Mouse (Mus musculus) MEL (cell line): Measurements from ENCODE around the gene Vsx1. TPM values are rescaled to one million over a fixed set of nuclear protein-coding genes. Genes with fewer than 3 reads are reported as not detected.

Source experiments
- DNase-seq: peaks from one replicate; pipeline ENCODE4 v3.0.0; 2011; ENCODE audit warnings: low read depth, low spot score
- H3K27ac ChIP-seq: 2 replicates; pipeline ENCODE4 v1.5.1; 2012; ENCODE audit warnings: low read depth, mild to moderate bottlenecking, control low read depth, low read length, moderate library complexity; ENCODE audit not compliant: control insufficient read depth
- H3K27me3 ChIP-seq, 2 experiments: fragments of 150-350 bp in 1 of 2; sonication (generic) in 1 of 2; 2 replicates each; pipeline ENCODE4 v1.6.1; 2012; ENCODE audit warnings: low read length in 2 of 2, mild to moderate bottlenecking in 2 of 2, improper control_type of control experiment in 1 of 2, moderate library complexity in 1 of 2; ENCODE audit not compliant: insufficient read depth in 2 of 2, control insufficient read depth in 1 of 2
- H3K36me3 ChIP-seq, 2 experiments: 2 replicates each; pipeline ENCODE4 v1.6.1; 2012 to 2014; ENCODE audit warnings: low read length in 2 of 2, improper control_type of control experiment in 1 of 2, inconsistent platforms in 1 of 2, mild to moderate bottlenecking in 1 of 2; ENCODE audit not compliant: insufficient read depth in 2 of 2, control insufficient read depth in 1 of 2
- H3K4me1 ChIP-seq, 2 experiments: fragments of 150-350 bp in 1 of 2; sonication (generic) in 1 of 2; 2 replicates each; pipeline ENCODE4 v1.6.1; 2012; ENCODE audit warnings: low read length in 2 of 2, improper control_type of control experiment in 1 of 2, mild to moderate bottlenecking in 1 of 2; ENCODE audit not compliant: insufficient read depth in 2 of 2, control insufficient read depth in 1 of 2
- H3K4me3 ChIP-seq, 2 experiments: fragments of 150-350 bp in 1 of 2; sonication (generic) in 1 of 2; 2 replicates each; pipeline ENCODE4 v1.5.1; 2012; ENCODE audit warnings: low read depth in 2 of 2, low read length in 2 of 2, mild to moderate bottlenecking in 2 of 2, moderate library complexity in 2 of 2, control low read depth in 1 of 2, improper control_type of control experiment in 1 of 2; ENCODE audit not compliant: control insufficient read depth in 1 of 2, insufficient read depth in 1 of 2
- H3K79me2 ChIP-seq: 2 replicates; pipeline ENCODE4 v1.6.1; 2012; ENCODE audit warnings: mild to moderate bottlenecking, low read length, moderate library complexity; ENCODE audit not compliant: control insufficient read depth, poor library complexity, insufficient read depth
- H3K9ac ChIP-seq: 2 replicates; pipeline ENCODE4 v1.6.1; 2012; ENCODE audit warnings: low read depth, mild to moderate bottlenecking, control low read depth, low read length, moderate library complexity; ENCODE audit not compliant: control insufficient read depth, poor library complexity, severe bottlenecking
- H3K9me3 ChIP-seq: fragments of 150-350 bp; sonication (generic); replicated peaks from 2 replicates; pipeline ENCODE4 v1.6.1; 2012; ENCODE audit warnings: mild to moderate bottlenecking, low read length, improper control_type of control experiment, moderate library complexity; ENCODE audit not compliant: insufficient read depth
- CHD1 ChIP-seq: IDR thresholded peaks from 2 replicates; pipeline ENCODE4 v1.6.1; 2012; ENCODE audit warnings: low read depth, mild to moderate bottlenecking, inconsistent platforms, low read length, improper control_type of control experiment
- CTCF ChIP-seq, 3 experiments: IDR thresholded peaks in 2 of 3; conservative IDR thresholded peaks in 1 of 3; 2 replicates each; pipeline ENCODE4 v1.5.1; 2011 to 2012; ENCODE audit warnings: low read length in 3 of 3, low read depth in 2 of 3, mild to moderate bottlenecking in 2 of 3, improper control_type of control experiment in 1 of 3, inconsistent platforms in 1 of 3, mixed read lengths in 1 of 3, moderate library complexity in 1 of 3; ENCODE audit not compliant: control insufficient read depth in 1 of 3, insufficient read depth in 1 of 3, poor library complexity in 1 of 3, severe bottlenecking in 1 of 3
- E2F4 ChIP-seq: IDR thresholded peaks from 2 replicates; pipeline ENCODE4 v1.6.1; 2011; ENCODE audit warnings: low read depth, low read length, improper control_type of control experiment, borderline replicate concordance
- ELF1 ChIP-seq: IDR thresholded peaks from 2 replicates; pipeline ENCODE4 v1.6.1; 2014; ENCODE audit warnings: low read depth, mild to moderate bottlenecking, inconsistent platforms, low read length, improper control_type of control experiment, moderate library complexity
- EP300 ChIP-seq, 2 experiments: IDR thresholded peaks; 2 replicates each; pipeline ENCODE4 v1.6.1; 2011; ENCODE audit warnings: improper control_type of control experiment in 2 of 2, low read length in 2 of 2, low read depth in 1 of 2, mild to moderate bottlenecking in 1 of 2
- ETS1 ChIP-seq: IDR thresholded peaks from 2 replicates; pipeline ENCODE4 v1.6.1; 2012; ENCODE audit warnings: low read depth, mild to moderate bottlenecking, inconsistent platforms, low read length, improper control_type of control experiment, moderate library complexity
- GATA1 ChIP-seq: IDR thresholded peaks from 2 replicates; pipeline ENCODE4 v1.6.1; 2011; ENCODE audit warnings: low read depth, low read length, improper control_type of control experiment
- HCFC1 ChIP-seq: IDR thresholded peaks from 2 replicates; pipeline ENCODE4 v1.6.1; 2012; ENCODE audit warnings: low read depth, mild to moderate bottlenecking, inconsistent platforms, low read length, improper control_type of control experiment, moderate library complexity
- JUND ChIP-seq: IDR thresholded peaks from 2 replicates; pipeline ENCODE4 v1.6.1; 2011; ENCODE audit warnings: low read depth, mild to moderate bottlenecking, improper control_type of control experiment, low read length
- KAT2A ChIP-seq: conservative IDR thresholded peaks from 2 replicates; pipeline ENCODE4 v1.6.1; 2012; ENCODE audit warnings: low read depth, low read length, improper control_type of control experiment, inconsistent platforms
- MAFK ChIP-seq: IDR thresholded peaks from 2 replicates; pipeline ENCODE4 v1.6.1; 2011; ENCODE audit warnings: low read depth, mild to moderate bottlenecking, low read length, improper control_type of control experiment, borderline replicate concordance
- MAX ChIP-seq: IDR thresholded peaks from 2 replicates; pipeline ENCODE4 v1.6.1; 2011; ENCODE audit warnings: low read length, improper control_type of control experiment
- MAZ ChIP-seq: IDR thresholded peaks from 2 replicates; pipeline ENCODE4 v1.6.1; 2012; ENCODE audit warnings: low read depth, mild to moderate bottlenecking, inconsistent platforms, low read length, improper control_type of control experiment
- MEF2A ChIP-seq: IDR thresholded peaks from 2 replicates; pipeline ENCODE4 v1.6.1; 2014; ENCODE audit warnings: low read depth, mild to moderate bottlenecking, inconsistent platforms, low read length, improper control_type of control experiment; ENCODE audit not compliant: poor library complexity, insufficient replicate concordance, severe bottlenecking; ENCODE audit errors: extremely low read depth
- MXI1 ChIP-seq: IDR thresholded peaks from 2 replicates; pipeline ENCODE4 v1.6.1; 2011; ENCODE audit warnings: mild to moderate bottlenecking, low read depth, low read length, improper control_type of control experiment
- MYB ChIP-seq: IDR thresholded peaks from 2 replicates; pipeline ENCODE4 v1.6.1; 2011; ENCODE audit warnings: mild to moderate bottlenecking, low read depth, low read length, improper control_type of control experiment
- NELFE ChIP-seq: IDR thresholded peaks from 2 replicates; pipeline ENCODE4 v1.6.1; 2011; ENCODE audit warnings: low read depth, low read length, improper control_type of control experiment
- POLR2A ChIP-seq, 2 experiments: IDR thresholded peaks; 2 replicates each; pipeline ENCODE4 v1.6.1; 2011 to 2012; ENCODE audit warnings: low read length in 2 of 2, mild to moderate bottlenecking in 2 of 2, control low read depth in 1 of 2, improper control_type of control experiment in 1 of 2, low read depth in 1 of 2, moderate library complexity in 1 of 2; ENCODE audit not compliant: control insufficient read depth in 1 of 2, insufficient read depth in 1 of 2, poor library complexity in 1 of 2
- POLR2AphosphoS2 ChIP-seq: IDR thresholded peaks from 2 replicates; pipeline ENCODE4 v1.6.1; 2011; ENCODE audit warnings: low read length, improper control_type of control experiment
- RAD21 ChIP-seq: IDR thresholded peaks from 2 replicates; pipeline ENCODE4 v1.6.1; 2011; ENCODE audit warnings: mild to moderate bottlenecking, low read depth, low read length, improper control_type of control experiment
- RCOR1 ChIP-seq: IDR thresholded peaks from 2 replicates; pipeline ENCODE4 v1.6.1; 2012; ENCODE audit warnings: low read depth, mild to moderate bottlenecking, inconsistent platforms, low read length, improper control_type of control experiment
- SIN3A ChIP-seq: IDR thresholded peaks from 2 replicates; pipeline ENCODE4 v1.6.1; 2012; ENCODE audit warnings: low read length, improper control_type of control experiment, inconsistent platforms
- SMC3 ChIP-seq: IDR thresholded peaks from 2 replicates; pipeline ENCODE4 v1.6.1; 2011; ENCODE audit warnings: low read depth, low read length, improper control_type of control experiment
- TAL1 ChIP-seq: IDR thresholded peaks from 2 replicates; pipeline ENCODE4 v1.6.1; 2012; ENCODE audit warnings: mild to moderate bottlenecking, inconsistent platforms, low read length, moderate library complexity, mixed read lengths
- TBP ChIP-seq: IDR thresholded peaks from 2 replicates; pipeline ENCODE4 v1.8.0; 2011; ENCODE audit warnings: low read depth, low read length, improper control_type of control experiment
- TCF12 ChIP-seq: IDR thresholded peaks from 2 replicates; pipeline ENCODE4 v1.6.1; 2014; ENCODE audit warnings: low read depth, mild to moderate bottlenecking, inconsistent platforms, low read length, improper control_type of control experiment, moderate library complexity
- UBTF ChIP-seq: IDR thresholded peaks from 2 replicates; pipeline ENCODE4 v1.6.1; 2012; ENCODE audit warnings: low read depth, mild to moderate bottlenecking, inconsistent platforms, low read length, improper control_type of control experiment, moderate library complexity, borderline replicate concordance; ENCODE audit not compliant: insufficient read depth
- ZC3H11A ChIP-seq: IDR thresholded peaks from 2 replicates; pipeline ENCODE4 v1.6.1; 2012; ENCODE audit warnings: low read depth, mild to moderate bottlenecking, inconsistent platforms, low read length, improper control_type of control experiment
- ZKSCAN1 ChIP-seq: IDR thresholded peaks from 2 replicates; pipeline ENCODE4 v1.6.1; 2012; ENCODE audit warnings: low read depth, mild to moderate bottlenecking, inconsistent platforms, low read length, improper control_type of control experiment, moderate library complexity
- ZMIZ1 ChIP-seq: IDR thresholded peaks from 2 replicates; pipeline ENCODE4 v1.6.1; 2012; ENCODE audit warnings: low read depth, mild to moderate bottlenecking, inconsistent platforms, low read length, improper control_type of control experiment, moderate library complexity
- polyA plus RNA-seq, 2 experiments: library from polyadenylated mRNA; stranded (reverse) in 1 of 2; unstranded in 1 of 2; fragments of >175 nt in 1 of 2; fragments of >200 nt in 1 of 2; gene quantifications; 2 replicates each; pipeline versions ENCODE4 v1.2.1 to v1.2.4; 2012; ENCODE audit warnings: low replicate concordance in 2 of 2, low read depth in 1 of 2; ENCODE audit not compliant: insufficient read length in 2 of 2, insufficient read depth in 1 of 2, missing spikeins in 1 of 2
- total RNA-seq: library from RNA; depleted of rRNA; stranded (reverse); fragments of 300-350 nt; gene quantifications from 2 replicates; pipeline ENCODE4 v1.2.3, GENCODE M21; 2012

Vsx1 gene
- total and polyA plus RNA-seq, 3 experiments = not detected

- H3K9me3 ChIP-seq = no peaks in the 10 kb centered on the region
- H3K4me1 ChIP-seq = peaks cover 0 to 12% of the 10 kb centered on the region in 2 experiments; a peak in 3 of 4 replicates
- TF ChIP-seq CTCF (IDR thresholded peaks at IDR 0.05 in 2 of 3, conservative IDR thresholded peaks at IDR 0.05 in 1 of 3; ENCODE audit: control insufficient read depth in 1 of 3, insufficient read depth in 1 of 3, low read depth in 2 of 3, low read length in 3 of 3, poor library complexity in 1 of 3, severe bottlenecking in 1 of 3) = peak in 2 of 3 experiments; percentile 12 to 49; a peak in 3 of 6 replicates
- no peak for TF ChIP-seq KAT2A
- 0 out of 2 replicates have a peak, but pooled peaks have one; percentile 9 for TF ChIP-seq ZC3H11A
- TF ChIP-seq POLR2AphosphoS2 = no peak
- peak; percentile 48 for TF ChIP-seq SMC3
- TF ChIP-seq GATA1 = no peak
- peaks cover 0 to 4% of the 10 kb centered on the region in 2 experiments; a peak in 1 of 4 replicates for H3K36me3 ChIP-seq
- no peak overlapping the region for H3K9ac ChIP-seq
- no peak overlapping the region for H3K4me3 ChIP-seq
- no peak overlapping the region for H3K27ac ChIP-seq
- H3K79me2 ChIP-seq = no peaks in the 10 kb centered on the region
- peak; percentile 49 for DNase-seq
- no peaks in the 10 kb centered on the region for H3K27me3 ChIP-seq
Measured at GRCm38 (mm10) chr2:150675525-150675924, 13.6 kb downstream of the Vsx1 start.

- peaks cover 0 to 15% of the 10 kb centered on the region in 2 experiments; a peak in 3 of 4 replicates for H3K4me1 ChIP-seq
- peaks cover 0 to 4% of the 10 kb centered on the region in 2 experiments; a peak in 1 of 4 replicates for H3K36me3 ChIP-seq
- DNase-seq = peak; percentile 90
- no peak overlapping the region for H3K27ac ChIP-seq
- H3K4me3 ChIP-seq = 0 out of 4 replicates have a peak overlapping the region, but pooled peaks of 1 of the 2 experiments have one; percentile 24
- no peaks in the 10 kb centered on the region for H3K27me3 ChIP-seq
- H3K9ac ChIP-seq = peak overlapping the region; percentile 49
- H3K9me3 ChIP-seq = no peaks in the 10 kb centered on the region
- no peaks in the 10 kb centered on the region for H3K79me2 ChIP-seq
- no peak for TF ChIP-seq RCOR1
- TF ChIP-seq GATA1 = no peak
- TF ChIP-seq TAL1 = no peak
- peak; percentile 67 for TF ChIP-seq MXI1
- no peak for TF ChIP-seq ELF1
- no peak for TF ChIP-seq MAX
- peak; percentile 98 for TF ChIP-seq RAD21
- TF ChIP-seq TCF12 = no peak
- no peak for TF ChIP-seq ZMIZ1
- no peak for TF ChIP-seq UBTF
- TF ChIP-seq MAFK = no peak
- TF ChIP-seq CTCF (IDR thresholded peaks at IDR 0.05 in 2 of 3, conservative IDR thresholded peaks at IDR 0.05 in 1 of 3; ENCODE audit: control insufficient read depth in 1 of 3, insufficient read depth in 1 of 3, low read depth in 2 of 3, low read length in 3 of 3, poor library complexity in 1 of 3, severe bottlenecking in 1 of 3) = peak; percentile 75 to 99 (median 79)
- TF ChIP-seq ZKSCAN1 = no peak
- TF ChIP-seq MEF2A = no peak
- no peak for TF ChIP-seq ETS1
- peak; percentile 98 for TF ChIP-seq ZC3H11A
- TF ChIP-seq CHD1 = no peak
- no peak for TF ChIP-seq MAZ
- no peak for TF ChIP-seq MYB
- 0 out of 2 replicates have a peak, but pooled peaks have one; percentile 49 for TF ChIP-seq TBP
- TF ChIP-seq NELFE = no peak
- TF ChIP-seq SMC3 = peak; percentile 99
- TF ChIP-seq E2F4 = no peak
- peak; percentile 64; the same call in 1 of the 2 replicates for TF ChIP-seq SIN3A
- TF ChIP-seq HCFC1 = 0 out of 2 replicates have a peak, but pooled peaks have one; percentile 11
- TF ChIP-seq EP300 (IDR thresholded peaks at IDR 0.05; ENCODE audit: low read depth in 1 of 2, low read length in 2 of 2) = no peak
- TF ChIP-seq POLR2A (IDR thresholded peaks at IDR 0.05; ENCODE audit: control insufficient read depth in 1 of 2, insufficient read depth in 1 of 2, low read depth in 1 of 2, low read length in 2 of 2, poor library complexity in 1 of 2) = no peak
- 0 out of 2 replicates have a peak, but pooled peaks have one; percentile 28 for TF ChIP-seq JUND
- TF ChIP-seq POLR2AphosphoS2 = no peak
Measured at GRCm38 (mm10) chr2:150674900-150675299, 14.3 kb downstream of the Vsx1 start.
